Mouse (Mus musculus): ENCODE measurements around the gene Rogdi. TPM values are rescaled to one million over a fixed set of nuclear protein-coding genes. Genes with fewer than 3 reads are reported as not detected.

Gene Rogdi
- polyA plus RNA-seq, 1 experiment: 76.6 TPM

DNA sequence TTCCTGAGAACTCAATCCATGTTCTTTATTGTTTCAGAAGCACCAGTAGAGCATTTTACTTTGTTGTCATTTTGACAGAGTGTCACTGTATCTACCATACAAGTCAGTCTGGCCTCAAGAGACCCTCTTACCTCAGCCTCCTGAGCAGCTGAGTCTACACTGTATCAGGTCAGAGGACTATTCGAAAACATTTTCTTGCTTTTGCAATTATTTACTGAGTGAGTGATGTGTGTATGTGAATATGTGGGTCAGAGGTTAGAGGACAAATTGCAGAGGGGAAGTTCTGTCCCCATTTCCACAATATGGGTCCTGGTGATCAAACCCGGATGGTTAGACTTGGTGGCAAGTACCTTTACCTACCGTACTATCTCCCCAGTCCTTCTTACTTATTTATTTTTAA lies 10.7 kb upstream of the Rogdi start:
- TF ChIP-seq CTCF (IDR thresholded peaks at IDR 0.05; ENCODE audit: low read depth, low read length): no peak
- no peak for TF ChIP-seq POLR2A (IDR thresholded peaks at IDR 0.05; ENCODE audit: borderline replicate concordance, low read depth, low read length)
- H3K4me1 ChIP-seq (ENCODE audit: control insufficient read depth, insufficient read depth, low read length): no peaks in the 10 kb centered on the region
- H3K4me3 ChIP-seq (ENCODE audit: insufficient read depth, low read length): no peak overlapping the region
- H3K27ac ChIP-seq (ENCODE audit: insufficient read depth, low read depth, low read length): no peak overlapping the region

GRCm38 (mm10) chr16:5014578-5014977 lies 1.2 kb upstream of the Rogdi start:
- TF ChIP-seq CTCF (IDR thresholded peaks at IDR 0.05; ENCODE audit: low read depth, low read length) (no peak), POLR2A (IDR thresholded peaks at IDR 0.05; ENCODE audit: borderline replicate concordance, low read depth, low read length) (no peak)
- H3K27ac ChIP-seq (ENCODE audit: insufficient read depth, low read depth, low read length): no peak overlapping the region
- peaks cover 27% of the 10 kb centered on the region for H3K4me1 ChIP-seq (ENCODE audit: control insufficient read depth, insufficient read depth, low read length)
- H3K4me3 ChIP-seq (ENCODE audit: insufficient read depth, low read length): no peak overlapping the region

- Histone ChIP-seq H3K4me1 (ENCODE audit: control insufficient read depth, insufficient read depth, low read length) (peaks cover 27% of the 10 kb centered on the region), H3K27ac (ENCODE audit: insufficient read depth, low read depth, low read length) (peak overlapping the region; percentile 60), H3K4me3 (ENCODE audit: insufficient read depth, low read length) (peak overlapping the region; percentile 69)
- TF ChIP-seq CTCF (IDR thresholded peaks at IDR 0.05; ENCODE audit: low read depth, low read length): no peak
These were observed 1.0 kb downstream of the Rogdi start for GRCm38 (mm10) chr16:5012036-5013005.

DNA sequence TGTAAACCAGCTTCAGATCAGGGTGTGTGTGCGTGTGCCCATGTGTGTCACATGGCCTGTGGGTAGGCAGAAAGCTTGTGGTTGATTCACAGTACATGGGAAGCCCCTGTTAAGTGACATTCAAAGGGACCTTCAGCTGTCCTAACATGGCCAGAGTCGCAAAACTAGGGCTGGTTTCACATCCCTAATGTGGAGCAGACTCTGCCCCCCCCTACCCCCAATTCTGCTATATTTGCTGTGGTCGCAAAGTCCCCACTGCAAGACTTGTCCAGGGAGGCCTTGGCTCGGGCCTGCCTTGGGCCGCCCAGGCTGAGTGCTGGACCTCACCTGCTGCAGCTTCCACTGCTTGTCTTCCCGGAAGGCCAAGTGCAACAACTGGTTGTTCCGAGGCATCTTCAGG lies 2.1 kb downstream of the Rogdi start:
- peak overlapping the region; percentile 21; the same call in 1 of the 2 replicates for H3K4me3 ChIP-seq (ENCODE audit: insufficient read depth, low read length)
- H3K27ac ChIP-seq (ENCODE audit: insufficient read depth, low read depth, low read length): peak overlapping the region; percentile 83
- peaks cover 28% of the 10 kb centered on the region for H3K4me1 ChIP-seq (ENCODE audit: control insufficient read depth, insufficient read depth, low read length)
- TF ChIP-seq POLR2A (IDR thresholded peaks at IDR 0.05; ENCODE audit: borderline replicate concordance, low read depth, low read length) (no peak), CTCF (IDR thresholded peaks at IDR 0.05; ENCODE audit: low read depth, low read length) (no peak)

GRCm38 (mm10) chr16:5010371-5010935 lies 2.9 kb downstream of the Rogdi start:
- TF ChIP-seq CTCF (IDR thresholded peaks at IDR 0.05; ENCODE audit: low read depth, low read length) (no peak), POLR2A (IDR thresholded peaks at IDR 0.05; ENCODE audit: borderline replicate concordance, low read depth, low read length) (no peak)
- H3K4me1 ChIP-seq (ENCODE audit: control insufficient read depth, insufficient read depth, low read length): peaks cover 33% of the 10 kb centered on the region
- no peak overlapping the region for H3K4me3 ChIP-seq (ENCODE audit: insufficient read depth, low read length)
- H3K27ac ChIP-seq (ENCODE audit: insufficient read depth, low read depth, low read length): no peak overlapping the region

- TF ChIP-seq CTCF (IDR thresholded peaks at IDR 0.05; ENCODE audit: low read depth, low read length) (no peak), POLR2A (IDR thresholded peaks at IDR 0.05; ENCODE audit: borderline replicate concordance, low read depth, low read length) (no peak)
- Histone ChIP-seq H3K4me1 (ENCODE audit: control insufficient read depth, insufficient read depth, low read length) (peaks cover 26% of the 10 kb centered on the region), H3K27ac (ENCODE audit: insufficient read depth, low read depth, low read length) (no peak overlapping the region), H3K4me3 (ENCODE audit: insufficient read depth, low read length) (no peak overlapping the region)
These were observed 5.3 kb downstream of the Rogdi start for GRCm38 (mm10) chr16:5008076-5008475.

GRCm38 (mm10) chr16:5007492-5007891 lies 5.9 kb downstream of the Rogdi start:
- TF ChIP-seq POLR2A (IDR thresholded peaks at IDR 0.05; ENCODE audit: borderline replicate concordance, low read depth, low read length) (no peak), CTCF (IDR thresholded peaks at IDR 0.05; ENCODE audit: low read depth, low read length) (no peak)

GRCm38 (mm10) chr16:5007067-5007466 lies 6.3 kb downstream of the Rogdi start, which contains the start of gene Smim22:
TSS of gene Smim22 (plus strand) at chr16:5007288.
- Histone ChIP-seq H3K4me1 (ENCODE audit: control insufficient read depth, insufficient read depth, low read length) (peaks cover 21% of the 10 kb centered on the region), H3K4me3 (ENCODE audit: insufficient read depth, low read length) (no peak within 1 kb of the TSS), H3K27ac (ENCODE audit: insufficient read depth, low read depth, low read length) (no peak within 1 kb of the TSS)
- TF ChIP-seq CTCF (IDR thresholded peaks at IDR 0.05; ENCODE audit: low read depth, low read length) (no peak), POLR2A (IDR thresholded peaks at IDR 0.05; ENCODE audit: borderline replicate concordance, low read depth, low read length) (no peak)

More at GRCm38 (mm10) chr16:5007492-5007891, 5.9 kb downstream of the Rogdi start:
- Histone ChIP-seq H3K27ac (ENCODE audit: insufficient read depth, low read depth, low read length) (no peak overlapping the region), H3K4me1 (ENCODE audit: control insufficient read depth, insufficient read depth, low read length) (peaks cover 25% of the 10 kb centered on the region), H3K4me3 (ENCODE audit: insufficient read depth, low read length) (no peak overlapping the region)

GRCm38 (mm10) chr16:5000611-5001010 lies 12.7 kb downstream of the Rogdi start:
- H3K4me1 ChIP-seq (ENCODE audit: control insufficient read depth, insufficient read depth, low read length): no peaks in the 10 kb centered on the region
- no peak overlapping the region for H3K4me3 ChIP-seq (ENCODE audit: insufficient read depth, low read length)
- TF ChIP-seq CTCF (IDR thresholded peaks at IDR 0.05; ENCODE audit: low read depth, low read length) (no peak), POLR2A (IDR thresholded peaks at IDR 0.05; ENCODE audit: borderline replicate concordance, low read depth, low read length) (no peak)
- no peak overlapping the region for H3K27ac ChIP-seq (ENCODE audit: insufficient read depth, low read depth, low read length)

- H3K27ac ChIP-seq (ENCODE audit: insufficient read depth, low read depth, low read length): no peak overlapping the region
- H3K4me1 ChIP-seq (ENCODE audit: control insufficient read depth, insufficient read depth, low read length): no peaks in the 10 kb centered on the region
- no peak overlapping the region for H3K4me3 ChIP-seq (ENCODE audit: insufficient read depth, low read length)
- TF ChIP-seq POLR2A (IDR thresholded peaks at IDR 0.05; ENCODE audit: borderline replicate concordance, low read depth, low read length) (no peak), CTCF (IDR thresholded peaks at IDR 0.05; ENCODE audit: low read depth, low read length) (no peak)
These were observed 14.4 kb downstream of the Rogdi start for GRCm38 (mm10) chr16:4998984-4999383.
